28 mouse cellular contexts compared by ENCODE assay signal in genomic region chr3:82950208-82950607, GRCm38 (mm10). TPM values are rescaled to one million over a fixed set of nuclear protein-coding genes. Genes with fewer than 3 reads are reported as not detected.
DNase-seq lines count a peak whose midpoint lies in the region; ATAC-seq and TF ChIP-seq lines count a peak whose summit lies in the region.
"Had no signal": no experiment of that assay in that cellular context is flagged by ENCODE, and none has a peak within 500 bp of the region (broad histone marks: within the 10 kb centered on the region; RNA-seq: fewer than 3 reads in every experiment).

No protein-coding gene starts in this region.

- 66% methylated on average over 10 of the region's 10 CpGs for WGBS in liver, adult 2 months
- WGBS in lung, embryonic 16.5 days: 23% methylated on average over 10 of the region's 10 CpGs
- WGBS in intestine, postnatal 0 days: 51% methylated on average over 10 of the region's 10 CpGs
- WGBS in stomach, embryonic 16.5 days: 44% methylated on average over 10 of the region's 10 CpGs

- H3K4me3 ChIP-seq in liver, adult 2 months (ENCODE audit: insufficient read depth, low read depth, low read length): no peak overlapping the region
- peak overlapping the region; percentile 3; the same call in 1 of the 2 replicates for H3K4me3 ChIP-seq in lung, embryonic 16.5 days (ENCODE audit: low read length)
- no peak overlapping the region for H3K4me3 ChIP-seq in intestine, postnatal 0 days (ENCODE audit: low read depth, low read length)
- H3K4me3 ChIP-seq in stomach, embryonic 16.5 days (replicated peaks; ENCODE audit: low read length): no peak overlapping the region
- H3K4me3 ChIP-seq: embryonic facial prominence, embryonic 10.5 days; erythroblast, embryonic 14.5 days; forebrain, embryonic 10.5 days; forebrain, embryonic 15.5 days; heart, embryonic 12.5 days; hindbrain, embryonic 10.5 days had no signal

- H3K79me2 ChIP-seq in liver, adult 2 months (ENCODE audit: control insufficient read depth, insufficient read depth, low read length): no peaks in the 10 kb centered on the region

- DNase-seq in liver, adult 2 months (ENCODE audit: extremely low read depth, low read depth, low spot score): no peak
- DNase-seq in liver: no peak
- DNase-seq in lung, postnatal 25 days (ENCODE audit: low spot score): no peak
- no peak for DNase-seq in spleen, postnatal 36 days (ENCODE audit: low spot score in 2 of 2)
- DNase-seq: adrenal gland, adult 2 months; adrenal gland, postnatal 25 days; cerebellum, adult 18-20 months; cerebellum, adult 9-11 months; cerebellum, postnatal 36 days; gastrocnemius, postnatal 36 days; heart, adult 18-20 months had no signal

- no peak for TF ChIP-seq POLR2A in liver, adult 2 months (IDR thresholded peaks at IDR 0.05; ENCODE audit: extremely low read depth, insufficient read depth, low read length)

- H3K4me2 ChIP-seq in lung, embryonic 16.5 days (ENCODE audit: low read depth, low read length): peak overlapping the region; percentile 24; the same call in 1 of the 2 replicates
- 0 out of 2 replicates have a peak overlapping the region, but pooled peaks have one; percentile 28 for H3K4me2 ChIP-seq in intestine, postnatal 0 days (replicated peaks; ENCODE audit: low read depth)
- H3K4me2 ChIP-seq in stomach, embryonic 16.5 days (ENCODE audit: low read depth, low read length): peak overlapping the region; percentile 47
- H3K4me2 ChIP-seq: forebrain, embryonic 15.5 days; heart, embryonic 12.5 days; hindbrain, embryonic 14.5 days had no signal

- H3K9ac ChIP-seq in liver, adult 2 months (ENCODE audit: low read depth, low read length): no peak overlapping the region
- no peak overlapping the region for H3K9ac ChIP-seq in lung, embryonic 16.5 days (ENCODE audit: low read length)
- no peak overlapping the region for H3K9ac ChIP-seq in intestine, postnatal 0 days (ENCODE audit: low read depth, low read length)
- no peak overlapping the region for H3K9ac ChIP-seq in stomach, embryonic 16.5 days (ENCODE audit: low read length)
- H3K9ac ChIP-seq: forebrain, embryonic 15.5 days; heart, embryonic 12.5 days; hindbrain, embryonic 14.5 days had no signal

- no peaks in the 10 kb centered on the region for H3K36me3 ChIP-seq in liver, adult 2 months (ENCODE audit: control insufficient read depth, insufficient read depth, low read length)
- H3K36me3 ChIP-seq in lung, embryonic 16.5 days (ENCODE audit: control insufficient read depth, insufficient read depth, low read length): no peaks in the 10 kb centered on the region
- no peaks in the 10 kb centered on the region for H3K36me3 ChIP-seq in intestine, postnatal 0 days (ENCODE audit: control insufficient read depth, insufficient read depth)
- H3K36me3 ChIP-seq in stomach, embryonic 16.5 days (ENCODE audit: control insufficient read depth, insufficient read depth, low read length): no peaks in the 10 kb centered on the region
- H3K36me3 ChIP-seq: embryonic facial prominence, embryonic 10.5 days; forebrain, embryonic 10.5 days; forebrain, embryonic 15.5 days; heart, embryonic 12.5 days; hindbrain, embryonic 10.5 days had no signal

- H3K4me1 ChIP-seq in liver, adult 2 months (ENCODE audit: control insufficient read depth, insufficient read depth, low read length): peaks cover 9% of the 10 kb centered on the region
- H3K4me1 ChIP-seq in lung, embryonic 16.5 days (replicated peaks; ENCODE audit: control insufficient read depth, insufficient read depth, low read length): peaks cover 10% of the 10 kb centered on the region
- H3K4me1 ChIP-seq in intestine, postnatal 0 days (replicated peaks; ENCODE audit: control insufficient read depth, insufficient read depth, low read length): peaks cover 11% of the 10 kb centered on the region; the same call in 1 of the 2 replicates
- H3K4me1 ChIP-seq in stomach, embryonic 16.5 days (ENCODE audit: control insufficient read depth, insufficient read depth, low read length): peaks cover 7% of the 10 kb centered on the region; the same call in 1 of the 2 replicates
- H3K4me1 ChIP-seq: embryonic facial prominence, embryonic 10.5 days; forebrain, embryonic 10.5 days; forebrain, embryonic 15.5 days; hindbrain, embryonic 10.5 days had no signal

- peak overlapping the region; percentile 6; the same call in 1 of the 2 replicates for H3K27ac ChIP-seq in liver, adult 2 months (replicated peaks; ENCODE audit: insufficient read depth, low read depth, low read length)
- H3K27ac ChIP-seq in lung, embryonic 16.5 days (ENCODE audit: low read length): peak overlapping the region; percentile 17
- no peak overlapping the region for H3K27ac ChIP-seq in intestine, postnatal 0 days (ENCODE audit: low read depth, low read length)
- no peak overlapping the region for H3K27ac ChIP-seq in stomach, embryonic 16.5 days (ENCODE audit: low read length)
- H3K27ac ChIP-seq: embryonic facial prominence, embryonic 10.5 days; forebrain, embryonic 10.5 days; forebrain, embryonic 15.5 days; hindbrain, embryonic 10.5 days; hindbrain, embryonic 14.5 days had no signal

- no peaks in the 10 kb centered on the region for H3K9me3 ChIP-seq in lung, embryonic 16.5 days (ENCODE audit: control insufficient read depth, low read length)
- no peaks in the 10 kb centered on the region for H3K9me3 ChIP-seq in intestine, postnatal 0 days (ENCODE audit: control insufficient read depth)
- H3K9me3 ChIP-seq in stomach, embryonic 16.5 days (replicated peaks; ENCODE audit: control insufficient read depth, low read length): no peaks in the 10 kb centered on the region
- H3K9me3 ChIP-seq: embryonic facial prominence, embryonic 10.5 days; forebrain, embryonic 10.5 days; forebrain, embryonic 15.5 days; heart, embryonic 12.5 days; hindbrain, embryonic 10.5 days had no signal

- no peaks in the 10 kb centered on the region for H3K27me3 ChIP-seq in liver, adult 2 months (ENCODE audit: control insufficient read depth, insufficient read depth, low read length)
- no peaks in the 10 kb centered on the region for H3K27me3 ChIP-seq in lung, embryonic 16.5 days (ENCODE audit: control insufficient read depth, insufficient read depth, low read depth, low read length)
- H3K27me3 ChIP-seq in intestine, postnatal 0 days (replicated peaks; ENCODE audit: control insufficient read depth, insufficient read depth, low read length): no peaks in the 10 kb centered on the region
- no peaks in the 10 kb centered on the region for H3K27me3 ChIP-seq in stomach, embryonic 16.5 days (ENCODE audit: control insufficient read depth, insufficient read depth, low read length)
- H3K27me3 ChIP-seq: forebrain, embryonic 15.5 days; heart, embryonic 12.5 days had no signal

- no peak for TF ChIP-seq CTCF in liver, adult 2 months (IDR thresholded peaks at IDR 0.05; ENCODE audit: low read depth, low read length)
- no peak for TF ChIP-seq CTCF in intestine, postnatal 0 days (IDR thresholded peaks at IDR 0.05; ENCODE audit: low read depth)

- ATAC-seq in lung, embryonic 16.5 days (ENCODE audit: low read depth): peak; percentile 27; the same call in 1 of the 2 replicates
- ATAC-seq in intestine, postnatal 0 days: no peak
- no peak for ATAC-seq in stomach, embryonic 16.5 days (ENCODE audit: insufficient read depth, low FRiP score)
- no peak for ATAC-seq in erythroblast, adult 5-6 weeks (replicated peaks; ENCODE audit: low FRiP score, poor library complexity, severe bottlenecking)
- ATAC-seq: activated CD4-positive, CD25-positive, alpha-beta regulatory T cell, adult 4 months; forebrain, embryonic 15.5 days; Patski had no signal

RNA-seq across cellular contexts. Expression of gene Lrat, which starts 46.4 kb away (rescaled TPM):
- total RNA-seq in liver, adult 2 months (2014; rRNA removed): 12.4 and 17.9 TPM in 2 replicates
- polyA plus RNA-seq in liver, adult 2 months (2012; rRNA removed): 3.4 and 8.0 TPM in 2 replicates
- polyA plus RNA-seq in lung, embryonic 16.5 days (2015; fragmentation: Nextera tagmentation; extraction: Ambion mirVana): 0.44 and 0.64 TPM in 2 replicates
- polyA plus RNA-seq in intestine, postnatal 0 days (2015; fragmentation: Nextera tagmentation; extraction: Ambion mirVana): 29.5 and 30.4 TPM in 2 replicates
- polyA plus RNA-seq in stomach, embryonic 16.5 days (2015; fragmentation: Nextera tagmentation; extraction: Ambion mirVana): 3.1 and 3.3 TPM in 2 replicates
- not detected in 2 replicates for total RNA-seq in erythroblast, adult 5-6 weeks (2015; ENCODE audit: low replicate concordance)
- not detected in 2 replicates for total RNA-seq in erythroblast, adult 5-6 weeks (2017; ENCODE audit: low replicate concordance)
- total RNA-seq: gastrocnemius, adult 8-10 months; gastrocnemius, postnatal 36 days; MEL had no signal
- polyA plus RNA-seq: adrenal gland, adult 2 months; C2C12; erythroblast, embryonic 14.5 days; forebrain, embryonic 10.5 days; hindbrain, embryonic 10.5 days; Patski had no signal

RNA-seq across cellular contexts. Expression of gene Fgg, which starts 57.3 kb away (rescaled TPM):
- total RNA-seq in liver, adult 2 months (2014; rRNA removed): 3,843 and 4,358 TPM in 2 replicates
- polyA plus RNA-seq in liver, adult 2 months (2012; rRNA removed): 2,564 and 2,816 TPM in 2 replicates
- polyA plus RNA-seq in lung, embryonic 16.5 days (2015; fragmentation: Nextera tagmentation; extraction: Ambion mirVana): 1.5 and 16.1 TPM in 2 replicates
- polyA plus RNA-seq in intestine, postnatal 0 days (2015; fragmentation: Nextera tagmentation; extraction: Ambion mirVana): 1.2 and 1.8 TPM in 2 replicates
- polyA plus RNA-seq in stomach, embryonic 16.5 days (2015; fragmentation: Nextera tagmentation; extraction: Ambion mirVana): 26.5 and 31.3 TPM in 2 replicates
- total RNA-seq in erythroblast, adult 5-6 weeks (2015; ENCODE audit: low replicate concordance): not detected in 2 replicates
- total RNA-seq in erythroblast, adult 5-6 weeks (2017; ENCODE audit: low replicate concordance): not detected in 2 replicates
- total RNA-seq: heart, adult 18-20 months; heart, postnatal 25 days; MEL had no signal
- polyA plus RNA-seq: activated CD4-positive, CD25-positive, alpha-beta regulatory T cell, adult 4 months; C2C12; erythroblast, embryonic 14.5 days; forebrain, embryonic 10.5 days; forebrain, embryonic 15.5 days; hindbrain, embryonic 10.5 days; hindbrain, embryonic 14.5 days; Patski had no signal

Comparison
In these comparisons a context has a peak if more than half of its experiments do, and no peak if none do; other contexts are left out.
1. H3K27ac ChIP-seq: peak in liver, adult 2 months (single experiment) and lung, embryonic 16.5 days (single experiment); none in intestine, postnatal 0 days (single experiment) and stomach, embryonic 16.5 days (single experiment).
2. RNA of gene Fgg, which starts 57.3 kb away (polyA plus RNA-seq): 2,564 to 2,816 TPM in liver, adult 2 months; 26.5 to 31.3 TPM in stomach, embryonic 16.5 days, 1.5 to 16.1 TPM in lung, embryonic 16.5 days and 1.2 to 1.8 TPM in intestine, postnatal 0 days; every median in the first group is over 10 times any median in the second.
3. Peak in every context shown above with its lines, with median percentiles within 50 percentile points of each other: H3K4me2 ChIP-seq.